Mouse (Mus musculus): ENCODE results near the gene Grid1. TPM values are rescaled to one million over a fixed set of nuclear protein-coding genes. Genes with fewer than 3 reads are reported as not detected.

Grid1 gene
- under 1 TPM in 1 of 2 experiments, not detected in 1; 0.06 TPM for total RNA-seq (2021)

DNA sequence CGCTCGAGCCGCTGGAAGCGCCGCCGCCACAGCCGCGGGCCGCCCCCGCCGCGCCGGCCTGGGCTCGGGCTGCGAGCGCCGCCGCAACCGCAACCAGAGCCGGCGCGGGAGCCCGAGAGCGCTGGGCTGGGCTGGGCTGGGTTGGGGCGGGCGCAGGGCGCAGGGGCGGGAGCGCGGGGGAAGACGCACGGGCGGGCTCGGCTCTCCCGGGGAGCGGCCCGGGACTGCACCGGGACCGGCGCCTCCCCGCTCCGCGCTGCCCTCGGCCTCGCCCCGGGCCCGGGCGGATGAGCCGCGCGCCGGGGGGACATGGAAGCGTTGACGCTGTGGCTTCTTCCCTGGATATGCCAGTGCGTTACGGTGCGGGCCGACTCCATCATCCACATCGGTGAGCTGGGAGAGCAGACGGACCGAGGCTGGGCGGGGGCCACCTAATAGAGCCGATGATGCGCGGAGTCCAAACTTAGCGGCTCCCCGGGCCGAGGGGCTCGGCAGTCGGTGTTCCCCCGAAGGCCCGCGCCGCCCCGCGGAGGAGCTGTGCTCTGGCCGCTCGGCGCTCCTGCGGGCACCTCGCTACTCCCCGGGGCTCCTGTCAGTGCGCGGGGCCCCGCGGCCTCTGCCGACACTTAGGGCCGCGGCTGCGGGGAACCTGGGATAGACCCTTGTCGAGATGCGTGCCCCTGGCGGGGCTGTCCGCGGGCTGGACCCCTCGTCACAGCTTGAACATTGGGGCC is at the start of gene Grid1:
Grid1 (plus strand) TSS at position 190 of the 734 bp plus-strand sequence.
- DNase-seq, result no peak
- intact Hi-C loops (cut with DNase I), result no loop called here

DNA sequence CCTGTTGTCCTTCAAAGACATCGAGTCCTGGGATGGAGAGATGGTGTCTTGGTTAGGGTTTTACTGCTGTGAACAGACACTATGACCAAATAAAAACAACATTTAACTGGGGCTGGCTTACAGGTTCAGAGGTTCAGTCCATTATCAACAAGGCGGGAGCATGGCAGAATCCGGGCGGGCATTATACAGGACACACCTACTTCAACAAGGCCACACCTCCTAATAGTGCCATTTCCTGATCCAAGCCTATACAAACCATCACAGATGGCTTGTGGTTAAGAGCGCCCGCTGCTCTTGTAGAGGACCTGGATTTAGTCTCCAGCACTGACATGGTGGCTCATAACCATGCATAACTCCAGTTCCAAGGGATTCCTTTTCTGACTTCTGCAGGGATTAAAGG is 49.4 kb upstream of the Grid1 start:
- intact Hi-C loops (cut with DNase I), result no loop called here
- no peak for DNase-seq

DNA sequence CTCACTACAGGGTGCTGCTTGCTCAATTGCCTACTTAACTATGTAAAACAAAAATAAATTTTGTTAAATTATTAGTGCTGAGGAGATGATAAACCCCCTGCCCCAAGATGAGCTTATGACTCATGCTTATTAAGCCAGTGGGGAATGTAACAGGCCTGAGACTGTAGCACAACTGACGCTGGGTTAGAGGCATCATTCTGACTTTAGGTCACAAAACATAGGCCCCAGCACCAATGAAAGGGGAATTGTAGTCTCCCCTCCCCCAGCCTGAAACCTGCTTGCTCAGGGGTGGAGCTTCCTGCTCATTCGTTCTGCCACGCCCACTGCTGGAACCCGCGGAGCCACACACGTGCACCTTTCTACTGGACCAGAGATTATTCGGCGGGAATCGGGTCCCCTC is 48.3 kb upstream of the Grid1 start:
- no peak for DNase-seq
- intact Hi-C loops (cut with DNase I), result no loop called here

DNA sequence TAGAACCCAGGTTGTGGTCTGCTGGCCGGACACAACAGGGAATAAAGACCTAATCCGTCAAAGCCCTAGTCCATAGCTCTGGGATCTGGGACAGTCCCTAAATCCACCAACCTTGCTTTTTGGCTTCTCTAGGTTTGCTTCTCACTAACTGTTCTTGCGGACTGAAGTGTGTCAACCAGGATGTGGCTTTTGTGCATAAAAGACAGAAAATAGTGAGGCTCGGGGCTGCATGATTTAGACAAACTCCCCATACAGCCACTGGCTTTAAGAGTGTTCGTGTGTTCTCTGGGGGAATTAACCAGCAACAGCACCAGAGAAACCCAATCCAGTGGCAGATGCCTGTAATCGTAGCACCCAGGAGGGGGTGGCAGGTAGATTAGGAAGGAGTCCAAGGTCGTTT is 47.8 kb upstream of the Grid1 start:
- no peak for DNase-seq
- intact Hi-C loops (cut with DNase I), result no loop called here

DNA sequence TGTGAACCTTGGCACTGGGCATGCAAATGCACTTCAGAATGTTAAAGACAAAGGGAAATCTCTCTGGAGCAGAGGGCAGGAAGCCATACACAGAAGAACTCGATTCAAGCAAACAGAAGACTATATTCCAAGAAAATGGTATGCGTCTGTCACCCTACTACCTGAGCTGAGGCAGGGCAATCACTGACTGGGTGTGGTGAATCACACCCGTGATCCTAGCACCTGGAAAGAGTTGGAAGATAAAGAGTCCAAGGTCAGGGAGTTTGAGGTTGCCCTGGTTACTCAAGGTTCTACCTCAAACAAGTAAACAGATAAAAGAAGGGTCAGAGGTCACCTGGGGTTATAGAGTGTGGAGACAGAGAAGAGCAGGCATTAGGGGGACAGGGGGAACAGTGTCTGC is 46.2 kb upstream of the Grid1 start:
- no peak for DNase-seq
- intact Hi-C loops (cut with DNase I), result no loop called here

DNA sequence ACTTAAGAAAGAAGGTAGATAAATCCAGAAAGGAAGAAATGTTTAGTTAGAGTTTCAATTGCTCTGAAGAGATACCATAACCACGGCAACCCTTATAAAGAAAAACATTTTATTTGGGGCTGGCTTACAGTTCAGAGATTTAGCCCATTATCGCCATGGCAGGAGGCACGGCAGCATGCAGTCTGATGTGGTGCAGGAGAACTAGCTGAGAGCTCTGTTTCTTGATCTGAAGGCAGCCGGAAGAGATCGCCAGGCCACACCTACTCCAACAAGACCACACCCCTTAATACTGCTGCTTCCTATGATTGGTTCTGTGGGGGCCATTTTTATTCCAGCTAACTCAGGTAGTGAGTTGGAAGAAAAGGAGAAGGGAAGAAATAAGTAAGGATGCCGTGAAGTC is 45.7 kb upstream of the Grid1 start:
- intact Hi-C loops (cut with DNase I), result no loop called here
- no peak for DNase-seq

DNA sequence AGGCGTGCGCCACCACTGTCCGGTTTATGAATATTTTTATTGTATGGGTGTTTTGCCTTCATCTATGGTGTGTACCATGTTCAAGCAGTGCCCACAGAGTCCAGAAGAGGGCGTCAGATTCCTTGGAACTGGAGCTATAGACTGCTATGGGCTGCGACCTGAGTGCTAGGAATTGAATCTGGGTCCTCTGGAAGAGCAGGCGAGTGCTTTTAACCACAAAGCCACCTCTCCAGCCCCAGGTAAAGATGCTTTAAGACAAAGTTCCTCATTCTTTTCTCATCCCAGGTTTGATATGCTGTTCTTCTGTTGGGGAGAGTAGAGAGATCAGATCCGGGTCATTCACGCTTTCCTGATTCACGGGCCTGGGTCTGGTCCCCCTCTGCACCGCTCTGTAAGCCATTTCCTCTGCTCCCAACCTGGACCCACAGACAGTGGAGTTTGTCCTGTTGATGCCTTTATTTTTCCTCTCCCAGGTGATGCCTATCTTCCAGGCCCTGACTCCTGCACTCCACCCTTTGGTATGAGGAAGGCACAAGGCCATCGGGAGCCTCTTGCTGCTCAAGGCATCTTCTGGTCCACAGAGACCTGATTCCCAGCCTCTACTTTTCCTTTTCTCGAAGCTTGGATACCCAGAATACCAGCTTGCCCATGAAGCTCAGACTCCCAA is 43.1 kb upstream of the Grid1 start:
- intact Hi-C loops (cut with DNase I), result no loop called here
- no peak for DNase-seq

DNA sequence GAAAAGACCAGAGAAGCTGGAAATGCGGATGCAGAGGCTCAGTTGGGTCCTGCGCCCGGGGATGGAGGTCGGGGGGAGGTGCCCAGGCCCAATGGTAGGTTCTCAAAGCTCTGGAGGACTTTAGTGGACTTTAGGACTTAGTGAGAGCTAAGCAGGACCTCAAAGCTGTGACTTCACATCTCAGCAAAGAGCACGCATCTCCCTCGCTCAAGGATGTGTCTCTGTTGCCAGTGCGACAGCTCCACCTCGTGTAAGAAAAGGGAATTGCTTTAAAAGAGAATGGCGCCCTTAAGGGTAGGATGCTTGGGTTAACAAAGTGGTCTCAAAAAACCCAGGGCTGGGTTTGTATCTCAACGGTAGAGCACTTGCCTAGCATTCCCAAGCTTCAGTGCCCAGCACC is 42.1 kb upstream of the Grid1 start:
- intact Hi-C loops (cut with DNase I), result loop anchor here (1.0 kb wide), 1 partner anchor 161 kb away; no protein-coding TSS in a partner anchor
- DNase-seq, result peak; percentile 16 to 31

DNA sequence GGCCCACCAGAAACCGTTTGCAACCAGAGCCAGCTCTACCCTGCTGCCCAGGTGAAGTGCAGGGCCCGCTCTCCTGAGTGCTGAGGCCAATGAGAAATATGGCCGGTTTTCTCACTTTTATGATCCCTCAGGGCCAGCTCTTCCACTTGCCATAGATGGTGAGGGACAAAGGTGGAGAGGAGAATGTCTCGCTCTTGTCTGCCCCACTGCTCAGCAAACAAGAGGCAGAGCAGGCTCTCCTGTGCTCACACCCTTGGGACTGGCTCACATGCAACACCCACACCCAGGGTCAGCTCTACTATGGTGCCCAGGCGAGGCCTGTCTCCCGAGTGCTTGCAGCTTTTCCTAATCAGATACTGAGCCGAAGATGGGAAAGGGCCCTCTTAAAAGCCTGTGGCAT is 41.1 kb upstream of the Grid1 start:
- no peak for DNase-seq
- intact Hi-C loops (cut with DNase I), result loop anchor here (1.0 kb wide), 1 partner anchor 161 kb away; no protein-coding TSS in a partner anchor

DNA sequence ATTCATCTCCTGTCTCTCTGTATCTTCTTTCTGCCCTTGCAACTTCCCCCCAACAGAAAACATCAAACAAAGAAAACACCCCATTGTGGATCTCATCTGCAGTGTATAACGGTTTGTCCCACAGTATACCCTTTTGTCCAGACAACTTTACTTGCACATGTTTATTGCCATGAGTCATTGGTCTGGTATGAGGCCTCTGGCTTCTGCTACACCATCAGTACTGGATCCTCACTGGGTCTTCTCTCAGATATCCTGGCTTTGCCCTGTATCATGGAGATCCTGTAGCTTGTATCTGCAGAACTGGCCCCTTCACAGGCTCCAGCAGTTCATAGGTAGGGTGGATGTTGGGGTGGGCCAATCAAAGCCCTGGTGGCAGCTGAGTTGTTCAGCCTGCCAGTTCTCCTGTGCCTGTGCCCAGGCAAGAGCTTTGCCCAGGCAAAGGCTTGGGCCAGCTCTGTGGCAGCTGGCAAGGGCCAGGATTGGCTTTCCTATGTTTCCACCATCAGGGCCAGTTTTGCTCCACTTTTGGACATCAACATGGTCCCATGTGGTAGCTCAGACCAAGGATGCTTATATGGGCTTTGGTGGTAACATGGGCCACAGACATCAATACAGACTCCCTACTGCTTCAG is 26.4 kb upstream of the Grid1 start:
- intact Hi-C loops (cut with DNase I), result no loop called here
- DNase-seq, result no peak

DNA sequence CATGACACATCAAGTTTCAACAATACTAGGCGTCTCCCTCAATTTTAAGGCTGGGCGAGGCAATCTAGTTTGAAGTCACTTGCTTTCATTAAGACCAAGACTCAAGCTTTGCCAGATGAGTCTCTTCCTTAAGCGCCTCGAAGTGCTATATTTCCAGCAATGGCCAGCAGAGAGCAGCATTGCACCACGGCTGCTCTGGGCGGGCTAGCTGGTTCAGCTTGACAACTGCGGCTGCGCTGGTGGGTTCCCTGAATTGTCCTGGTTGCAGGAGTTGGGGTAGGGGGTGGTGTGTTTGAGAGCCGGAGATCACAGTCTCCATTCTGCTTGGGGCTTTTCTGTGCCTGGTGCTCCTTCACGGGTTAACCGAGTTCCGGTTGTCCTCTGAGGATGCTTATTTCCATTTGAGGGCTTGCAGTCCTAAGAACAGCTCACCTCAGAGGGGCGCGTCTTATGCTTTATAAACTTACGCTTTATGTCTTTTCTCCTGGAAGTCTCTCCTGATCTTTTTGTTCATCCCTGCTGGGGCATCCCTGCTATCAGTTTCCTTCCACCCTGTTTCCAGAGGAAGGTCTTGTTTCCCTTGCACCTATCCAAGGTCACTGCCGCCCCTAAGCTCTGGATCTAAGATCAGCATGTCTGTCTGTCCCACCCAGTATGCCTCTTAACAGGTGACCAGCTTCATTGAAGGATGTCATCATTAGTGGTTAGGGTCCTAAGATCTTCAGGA is 9.0 kb upstream of the Grid1 start:
- peak; percentile 67 to 77 for DNase-seq
- intact Hi-C loops (cut with DNase I), result loop anchor here (2.0 to 5.0 kb wide), 3 partner anchors 300 to 1401 kb away; no protein-coding TSS in a partner anchor

DNA sequence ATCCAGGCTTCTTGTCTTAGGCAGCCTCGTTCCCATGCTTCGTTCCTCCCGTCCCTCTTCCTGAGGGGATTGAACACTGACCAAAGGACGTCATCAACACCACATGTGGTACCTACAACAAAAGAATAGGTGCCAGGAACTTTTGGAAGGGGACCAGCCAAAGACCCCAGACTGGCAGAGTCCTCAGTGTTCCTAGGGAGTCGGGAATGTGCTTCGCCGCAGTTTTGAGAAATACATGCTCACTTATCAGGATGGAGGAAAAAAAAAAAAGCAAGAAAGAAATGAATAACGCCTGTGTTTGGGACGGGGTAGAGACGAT is 8.5 kb upstream of the Grid1 start:
- intact Hi-C loops (cut with DNase I), result loop anchor here (2.0 to 5.0 kb wide), 3 partner anchors 299 to 1401 kb away; no protein-coding TSS in a partner anchor
- DNase-seq, result no peak

DNA sequence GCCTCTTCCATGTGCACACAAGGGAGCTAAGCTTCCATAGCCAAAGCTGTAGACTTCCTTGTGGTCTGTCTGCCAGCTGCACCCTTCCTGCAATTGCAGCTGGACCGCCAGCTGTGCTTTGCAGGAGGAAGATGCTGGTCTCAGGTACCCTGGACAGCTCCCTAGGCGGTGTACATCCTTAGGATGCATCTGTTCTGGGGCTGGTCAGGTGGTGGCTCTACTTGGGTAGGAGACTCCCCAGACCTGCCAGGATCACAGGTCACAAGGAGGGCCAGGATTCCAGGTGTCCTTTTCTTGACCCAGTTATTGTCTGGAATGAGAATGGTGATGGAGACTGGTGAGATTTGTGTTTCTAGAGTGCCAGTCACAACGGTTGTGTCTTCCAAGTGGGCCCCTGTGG is 3.6 kb upstream of the Grid1 start:
- no peak for DNase-seq

DNA sequence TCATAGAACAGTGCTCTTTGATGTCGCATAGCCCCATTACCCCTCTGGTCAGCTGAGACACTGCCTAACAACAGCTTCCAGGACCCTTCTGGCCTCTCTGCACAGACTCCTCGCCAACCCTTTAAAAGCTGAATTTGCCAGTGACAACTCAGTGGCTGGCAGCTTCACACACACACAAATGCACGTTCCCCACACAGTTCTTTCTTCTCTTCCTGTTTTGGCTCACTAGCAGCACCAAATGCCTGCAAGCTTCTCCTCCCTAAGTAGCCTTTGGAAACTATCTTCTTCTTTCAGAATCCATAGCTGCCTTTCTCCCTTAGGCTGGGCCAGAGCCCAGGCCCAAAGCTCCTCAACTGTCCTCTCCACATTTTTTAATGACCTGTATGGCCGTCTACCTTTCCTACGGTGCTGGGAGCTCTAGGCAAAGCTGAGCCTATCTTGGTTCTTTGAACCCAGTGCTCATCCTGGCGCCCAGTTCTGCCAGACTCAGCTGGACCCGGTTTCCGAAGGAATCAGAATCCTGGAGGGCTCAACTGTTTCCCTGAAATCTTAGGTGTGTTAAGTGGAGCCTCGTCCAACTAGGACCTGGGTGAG is 1.4 kb upstream of the Grid1 start:
- intact Hi-C loops (cut with DNase I), result no loop called here
- no peak for DNase-seq

More for the DNA sequence above, 3.6 kb upstream of the Grid1 start:
- intact Hi-C loops (cut with DNase I), result no loop called here

DNA sequence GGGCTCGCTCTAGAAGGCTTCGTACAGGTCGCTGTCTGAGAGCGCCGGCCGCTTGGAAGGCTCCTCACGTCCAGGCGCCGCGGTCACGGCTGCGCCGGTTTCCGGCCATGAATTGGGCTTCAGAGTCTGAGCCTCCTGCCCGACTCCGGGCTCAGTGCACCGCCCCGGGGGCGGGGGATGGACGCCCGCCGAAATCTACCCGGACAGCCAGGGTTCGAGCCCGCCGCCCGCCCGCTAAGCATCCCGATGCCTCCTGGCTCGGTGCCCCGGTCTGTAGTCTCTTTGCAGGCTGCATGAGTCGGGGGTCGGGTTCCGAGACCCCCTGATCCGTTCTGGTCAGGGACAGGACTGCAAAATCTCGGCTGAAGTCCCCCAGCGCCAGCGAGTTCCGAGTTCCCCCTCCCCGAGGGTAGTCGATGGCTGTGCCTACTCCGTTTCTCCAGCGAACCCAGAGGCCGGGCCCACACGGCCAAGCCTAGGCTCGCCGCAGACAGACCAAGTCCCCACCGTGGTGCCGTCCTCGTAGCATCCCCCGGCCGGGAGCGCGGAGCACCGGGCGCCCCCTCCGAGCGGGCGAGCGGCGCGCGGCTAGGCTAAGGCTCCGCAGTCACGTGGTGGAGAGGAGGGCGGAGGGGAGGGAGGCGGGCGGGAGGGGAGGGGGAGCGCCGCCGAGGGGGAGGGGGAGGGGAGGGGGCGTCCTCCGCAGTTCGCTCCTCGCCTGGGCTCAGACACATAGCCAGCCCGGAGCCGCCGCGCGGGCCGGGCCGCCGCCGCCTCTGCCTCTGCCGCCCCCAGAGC is 588 bp upstream of the Grid1 start:
- intact Hi-C loops (cut with DNase I), result no loop called here
- no peak for DNase-seq

DNA sequence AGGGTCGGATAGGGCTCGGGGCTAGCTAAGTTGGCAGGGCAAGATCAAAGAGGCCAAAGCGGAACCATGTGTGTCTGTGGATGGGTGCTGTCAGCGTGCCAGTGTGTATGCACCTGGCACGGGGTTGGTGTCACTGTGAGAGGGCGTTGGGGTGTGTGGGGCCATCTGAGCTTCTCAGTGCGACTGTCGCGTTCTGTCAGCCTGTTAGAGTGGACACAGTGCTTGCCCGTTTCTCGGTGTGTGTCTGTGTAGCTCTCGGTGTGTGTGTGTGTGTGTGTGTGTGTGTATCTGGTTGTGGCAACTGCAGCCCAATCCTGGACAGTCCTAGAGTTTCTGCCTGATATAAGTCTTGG is 721 bp downstream of the Grid1 start:
- DNase-seq, result no peak
- intact Hi-C loops (cut with DNase I), result no loop called here

DNA sequence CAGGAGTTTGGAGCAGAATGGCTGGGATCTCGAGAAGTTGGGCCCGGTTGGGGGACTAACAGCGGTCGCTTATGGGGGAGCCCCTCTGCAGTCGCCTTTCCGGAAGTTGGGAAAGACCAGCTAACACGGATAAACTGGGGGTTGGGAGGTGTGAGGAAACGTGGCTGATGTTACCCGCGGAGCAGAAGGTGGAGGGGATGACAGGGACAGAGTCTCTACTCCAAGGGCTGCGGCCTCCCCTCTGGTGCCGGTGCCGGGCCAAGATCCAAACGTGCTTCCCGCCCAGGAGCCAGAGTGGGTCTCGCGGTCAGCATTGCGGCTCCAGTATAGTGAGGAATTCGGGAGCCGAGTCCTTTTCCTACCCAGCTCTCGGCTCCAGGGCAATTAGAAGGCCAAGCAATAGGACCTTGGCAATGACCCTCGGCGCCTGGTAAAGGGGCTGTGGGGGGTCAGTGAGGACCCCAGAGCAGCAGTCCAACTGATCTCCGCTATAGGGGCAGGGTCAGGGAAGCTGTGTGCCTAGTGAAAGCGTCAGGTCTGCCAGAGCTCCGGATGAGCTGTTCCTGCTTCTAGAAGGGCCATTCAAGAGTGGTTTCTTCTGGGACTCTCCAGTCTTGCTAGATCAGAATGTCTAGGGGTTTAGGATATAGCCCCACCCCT is 1.4 kb downstream of the Grid1 start:
- intact Hi-C loops (cut with DNase I), result no loop called here
- no peak for DNase-seq

DNA sequence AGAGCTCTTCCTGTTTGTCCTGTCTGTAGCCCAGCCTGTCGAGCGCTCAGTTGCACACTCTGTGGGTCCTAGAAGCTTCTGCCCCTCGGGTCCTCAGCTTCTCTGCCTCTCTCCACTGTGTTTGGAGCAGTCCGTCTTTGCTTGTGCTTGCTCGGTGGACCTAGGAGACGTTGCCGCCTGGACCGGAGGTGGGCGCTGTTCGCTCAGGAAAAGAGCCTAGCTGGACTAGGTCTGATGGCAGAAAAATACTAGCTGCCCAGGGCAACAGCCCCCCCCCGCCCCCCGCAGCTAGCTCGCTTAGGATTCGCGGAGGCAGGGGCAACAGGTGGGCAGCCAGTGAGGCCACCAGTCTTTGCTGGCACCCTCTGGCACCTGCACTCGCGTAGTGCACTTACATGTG is 3.2 kb downstream of the Grid1 start:
- intact Hi-C loops (cut with DNase I), result no loop called here
- DNase-seq, result no peak

DNA sequence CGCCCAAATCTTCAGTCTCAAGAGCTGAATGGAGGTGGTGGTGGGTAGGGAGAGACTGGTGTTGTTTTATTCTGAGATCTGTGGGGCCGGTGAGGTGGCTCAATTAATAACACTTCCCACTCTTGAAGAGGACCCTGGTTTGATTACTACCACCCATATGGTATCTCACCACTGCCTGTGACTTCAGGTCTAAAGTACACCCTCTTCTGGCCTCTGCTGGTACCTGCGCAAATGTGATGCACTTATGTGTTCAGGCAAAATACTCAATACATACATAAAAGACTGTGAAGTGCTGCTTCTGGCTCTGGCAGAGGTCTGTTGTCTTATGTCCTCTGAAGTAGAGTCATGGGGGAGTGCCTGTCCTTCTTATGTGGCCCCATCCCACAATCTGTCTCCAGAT is 4.3 kb downstream of the Grid1 start:
- intact Hi-C loops (cut with DNase I), result no loop called here
- no peak for DNase-seq

DNA sequence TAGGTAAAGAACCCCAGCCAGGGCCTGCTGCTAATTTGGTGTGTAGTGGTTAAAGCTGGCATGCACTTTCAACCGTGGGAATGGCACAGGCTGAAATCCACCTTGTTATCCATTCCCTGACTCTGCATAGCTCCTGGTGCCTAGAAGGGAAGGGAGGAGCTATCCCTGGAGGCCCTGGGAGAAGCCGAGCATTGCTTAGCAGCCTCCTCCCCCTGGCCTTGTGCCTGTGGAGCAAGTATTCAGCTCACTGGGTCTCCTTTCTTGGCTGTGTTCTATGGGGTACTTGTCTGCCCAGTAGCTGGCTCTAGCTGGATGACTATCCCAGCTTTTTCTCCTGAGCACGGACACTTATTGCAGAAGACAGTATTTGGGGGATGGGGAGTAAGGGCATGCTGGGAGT is 6.0 kb downstream of the Grid1 start:
- intact Hi-C loops (cut with DNase I), result no loop called here
- DNase-seq, result no peak

Measured in heart, postnatal 36 days (tissue).